ENCODE assay signal across 8 mouse cellular contexts in the genomic region with DNA sequence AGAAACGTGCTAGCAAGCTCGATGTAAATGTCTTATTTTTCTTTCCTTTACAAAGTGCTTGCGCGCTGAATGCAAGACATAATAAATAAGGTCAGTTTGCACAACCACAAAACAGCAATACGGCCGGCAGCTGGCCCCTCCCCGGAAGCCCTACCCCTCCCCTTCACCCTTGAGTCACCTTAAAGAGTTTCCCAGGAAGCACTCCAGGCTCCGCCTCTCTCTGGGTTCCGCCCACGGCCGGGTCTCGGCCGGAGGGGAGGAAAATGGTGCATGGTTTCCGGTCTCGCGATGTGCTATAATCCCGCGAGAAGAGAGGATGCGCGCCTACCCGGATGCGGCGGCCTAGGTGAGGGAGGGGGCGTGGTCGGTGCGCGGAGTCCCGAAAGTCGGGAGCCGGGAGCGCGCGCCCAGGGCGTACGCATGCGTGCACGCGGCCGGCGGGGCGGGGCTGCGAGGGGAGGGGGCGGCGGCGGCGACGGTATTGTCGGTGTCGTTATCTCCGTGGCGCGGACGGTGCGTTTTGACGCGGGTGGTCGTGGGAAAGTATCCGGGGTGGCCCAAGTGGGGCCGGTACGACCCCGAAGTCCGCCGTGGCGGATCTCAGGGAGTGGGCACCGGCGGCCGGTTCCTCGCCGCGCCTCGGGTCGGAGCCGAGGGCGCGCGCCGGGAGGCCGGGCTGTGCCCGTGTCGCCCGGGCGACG. TPM values are rescaled to one million over a fixed set of nuclear protein-coding genes. Genes with fewer than 3 reads are reported as not detected.
DNase-seq lines count a peak whose midpoint lies in the region; ATAC-seq and TF ChIP-seq lines count a peak whose summit lies in the region.

TSS of gene Agtpbp1 (minus strand) at position 281 of the 701 bp plus-strand sequence.
TSS of gene Naa35 (plus strand) at position 313 of the 701 bp plus-strand sequence.

- H3K9ac ChIP-seq in lung, postnatal 0 days (replicated peaks; ENCODE audit: low read depth), result peak within 1 kb of the TSS; percentile 58

- WGBS in hindbrain, embryonic 10.5 days, result under 1% methylated on average over 83 of the region's 83 CpGs
- WGBS in lung, postnatal 0 days, result under 1% methylated on average over 59 of the region's 83 CpGs

- H3K4me1 ChIP-seq in hindbrain, embryonic 10.5 days (replicated peaks), result peaks cover 28% of the 10 kb centered on the region
- no peaks in the 10 kb centered on the region; the same call in 1 of the 2 replicates for H3K4me1 ChIP-seq in lung, postnatal 0 days (ENCODE audit: insufficient read depth, low read depth, low read length)

- peak; percentile 95 for TF ChIP-seq EP300 in lung, postnatal 0 days (IDR thresholded peaks at IDR 0.05)

- TF ChIP-seq CTCF in lung, postnatal 0 days (IDR thresholded peaks at IDR 0.05), result no peak

- H3K27me3 ChIP-seq in hindbrain, embryonic 10.5 days (ENCODE audit: insufficient read depth, poor library complexity, severe bottlenecking), result no peaks in the 10 kb centered on the region
- H3K27me3 ChIP-seq in lung, postnatal 0 days (replicated peaks; ENCODE audit: insufficient read depth, low read length), result no peaks in the 10 kb centered on the region

- H3K4me2 ChIP-seq in lung, postnatal 0 days (replicated peaks; ENCODE audit: low read depth, low read length), result peak within 1 kb of the TSS; percentile 88

- peak within 1 kb of the TSS; percentile 93 for H3K27ac ChIP-seq in hindbrain, embryonic 10.5 days
- peak within 1 kb of the TSS; percentile 84 for H3K27ac ChIP-seq in lung, postnatal 0 days (ENCODE audit: low read length)

- ATAC-seq in frontal cortex, adult (ENCODE audit: low TSS enrichment), result peak; percentile 95
- ATAC-seq in lung, postnatal 0 days, result peak; percentile 98

- H3K36me3 ChIP-seq in hindbrain, embryonic 10.5 days, result peaks cover 33% of the 10 kb centered on the region
- H3K36me3 ChIP-seq in lung, postnatal 0 days (ENCODE audit: insufficient read depth, low read length), result peaks cover 3% of the 10 kb centered on the region; the same call in 1 of the 2 replicates

- DNase-seq in MN1 (ENCODE audit: low spot score), result peak; percentile 98
- peak; percentile 100 for DNase-seq in cerebellum, adult 9-10 months
- DNase-seq in hindbrain, embryonic 10.5 days (ENCODE audit: low spot score), result peak; percentile 99
- peak; percentile 99 for DNase-seq in layer of hippocampus, adult 9-11 months
- peak; percentile 99 for DNase-seq in lung, postnatal 0 days (ENCODE audit: low spot score)
- DNase-seq in ovary, postnatal 14 days (ENCODE audit: low spot score), result peak; percentile 98
- peak; percentile 100 for DNase-seq in thymus, postnatal 14 days

- peak within 1 kb of the TSS; percentile 77 for H3K4me3 ChIP-seq in hindbrain, embryonic 10.5 days
- peak within 1 kb of the TSS; percentile 90 for H3K4me3 ChIP-seq in lung, postnatal 0 days (ENCODE audit: low read depth, low read length)

- no peaks in the 10 kb centered on the region for H3K9me3 ChIP-seq in hindbrain, embryonic 10.5 days
- no peaks in the 10 kb centered on the region for H3K9me3 ChIP-seq in lung, postnatal 0 days (ENCODE audit: low read length)

RNA-seq across cellular contexts. Expression of gene Agtpbp1, which starts in this region (rescaled TPM):
- 11.3 and 12.3 TPM in 2 replicates for polyA plus RNA-seq in hindbrain, embryonic 10.5 days (2016; fragmentation: Nextera tagmentation; extraction: Ambion mirVana)
- 14.1 and 17.3 TPM in 2 replicates for polyA plus RNA-seq in lung, postnatal 0 days (2015; fragmentation: Nextera tagmentation; extraction: Ambion mirVana)

RNA-seq across cellular contexts. Expression of gene Naa35, which starts in this region (rescaled TPM):
- polyA plus RNA-seq in hindbrain, embryonic 10.5 days (2016; fragmentation: Nextera tagmentation; extraction: Ambion mirVana), result 104 and 105 TPM in 2 replicates
- polyA plus RNA-seq in lung, postnatal 0 days (2015; fragmentation: Nextera tagmentation; extraction: Ambion mirVana), result 43.3 and 53.5 TPM in 2 replicates

Comparison
In these comparisons a context has a peak if more than half of its experiments do, and no peak if none do; other contexts are left out.
1. Peak in every context shown above with its lines: DNase-seq, ATAC-seq, H3K4me3 ChIP-seq and H3K27ac ChIP-seq.